Mouse (Mus musculus) hindbrain, embryonic 16.5 days (tissue): ENCODE results near the gene Bcl11a. TPM values are rescaled to one million over a fixed set of nuclear protein-coding genes. Genes with fewer than 3 reads are reported as not detected.

Experiments
- ATAC-seq: fragments of 200-750 bp; cut with Nextera tagmentation; 2 replicates; pipeline ENCODE4 v1.8.0; 2017; ENCODE audit warnings: moderate TSS enrichment, moderate library complexity
- H3K27ac ChIP-seq: fragments of 300-500 bp; sonication (generic); 2 replicates; pipeline ENCODE4 v1.5.1; 2014; ENCODE audit warnings: low read depth, mild to moderate bottlenecking, control low read depth, low read length, moderate library complexity
- H3K27me3 ChIP-seq: fragments of 300-500 bp; sonication (generic); replicated peaks from 2 replicates; pipeline ENCODE4 v1.6.1; 2014; ENCODE audit warnings: low read length; ENCODE audit not compliant: control insufficient read depth, insufficient read depth
- H3K36me3 ChIP-seq: fragments of 300-500 bp; sonication (generic); 2 replicates; pipeline ENCODE4 v1.6.1; 2014; ENCODE audit warnings: mild to moderate bottlenecking, low read length, moderate library complexity, mixed read lengths; ENCODE audit not compliant: control insufficient read depth, insufficient read depth
- H3K4me1 ChIP-seq: fragments of 300-500 bp; sonication (generic); 2 replicates; pipeline ENCODE4 v1.6.1; 2014; ENCODE audit warnings: low read depth, low read length; ENCODE audit not compliant: control insufficient read depth, insufficient read depth
- H3K4me2 ChIP-seq: fragments of 300-500 bp; sonication (generic); 2 replicates; pipeline ENCODE4 v1.6.1; 2014; ENCODE audit warnings: mild to moderate bottlenecking, low read length, control low read depth, moderate library complexity
- H3K4me3 ChIP-seq: fragments of 300-500 bp; sonication (generic); 2 replicates; pipeline ENCODE4 v1.5.1; 2014; ENCODE audit warnings: mild to moderate bottlenecking, low read length, control low read depth, moderate library complexity
- H3K9ac ChIP-seq: fragments of 300-500 bp; sonication (generic); 2 replicates; pipeline ENCODE4 v1.6.1; 2014; ENCODE audit warnings: low read depth, mild to moderate bottlenecking, control low read depth, low read length, moderate library complexity
- H3K9me3 ChIP-seq: fragments of 300-500 bp; sonication (generic); 2 replicates; pipeline ENCODE4 v1.6.1; 2014; ENCODE audit warnings: mild to moderate bottlenecking, low read length, moderate library complexity; ENCODE audit not compliant: control insufficient read depth
- WGBS: fragments of 180-500 bp; shearing (Covaris S2); extraction: QIAGEN DNeasy Blood & Tissue Kit; methylation state at CpG from one replicate; pipeline ENCODE4 v1.1.7; 2014; 5-methylcytosine and 5-hydroxymethylcytosine counted together
- polyA plus RNA-seq: library from polyadenylated mRNA; unstranded; fragments of >200 nt; fragmentation: Nextera tagmentation; extraction: Ambion mirVana; gene quantifications from 2 replicates; pipeline ENCODE4 v1.2.1, GENCODE M21; 2015

Gene Bcl11a
- polyA plus RNA-seq, 1 experiment from 2014 or later: 97.9 TPM

DNA sequence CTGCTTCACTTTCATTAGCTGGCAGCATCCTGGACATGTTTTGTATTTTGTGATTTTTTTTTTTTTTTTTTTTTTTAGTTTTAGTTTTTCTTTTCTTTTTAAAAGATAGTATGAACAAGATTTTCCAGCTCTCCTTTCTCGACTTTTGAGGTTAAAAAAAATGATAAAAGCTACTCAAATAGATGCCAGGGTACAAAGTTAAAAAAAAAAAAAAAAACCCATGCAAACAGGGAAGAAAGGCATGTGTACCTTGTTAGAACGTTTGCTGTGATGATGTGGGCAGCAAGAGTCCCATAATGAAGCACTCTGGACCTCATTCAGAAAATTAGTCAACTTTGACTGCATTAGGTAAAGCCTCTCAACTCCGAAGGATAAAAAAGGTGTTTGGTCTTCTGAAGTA lies 6.2 kb downstream of the Bcl11a start:
- Histone ChIP-seq H3K9ac (no peak overlapping the region), H3K36me3 (no peaks in the 10 kb centered on the region), H3K4me1 (peaks cover 3% of the 10 kb centered on the region), H3K27me3 (no peaks in the 10 kb centered on the region), H3K27ac (peak overlapping the region; percentile 64; the same call in 1 of the 2 replicates), H3K4me3 (peak overlapping the region; percentile 25), H3K9me3 (no peaks in the 10 kb centered on the region), H3K4me2 (peak overlapping the region; percentile 56)
- 50% methylated on average over 3 of the region's 3 CpGs for WGBS
- ATAC-seq: no peak

- no peak for ATAC-seq
Observed at GRCm38 (mm10) chr11:24084590-24084989, 6.7 kb downstream of the Bcl11a start.

GRCm38 (mm10) chr11:24085986-24086385 lies 8.1 kb downstream of the Bcl11a start:
- Histone ChIP-seq H3K4me3 (0 out of 2 replicates have a peak overlapping the region, but pooled peaks have one; percentile 1), H3K9me3 (no peaks in the 10 kb centered on the region), H3K36me3 (no peaks in the 10 kb centered on the region), H3K27ac (peak overlapping the region; percentile 74), H3K4me2 (peak overlapping the region; percentile 51), H3K9ac (peak overlapping the region; percentile 15; the same call in 1 of the 2 replicates), H3K4me1 (peaks cover 3% of the 10 kb centered on the region), H3K27me3 (no peaks in the 10 kb centered on the region)
- ATAC-seq: no peak
- WGBS: 43% methylated on average over 6 of the region's 6 CpGs

More at GRCm38 (mm10) chr11:24084590-24084989, 6.7 kb downstream of the Bcl11a start:
- Histone ChIP-seq H3K9me3 (no peaks in the 10 kb centered on the region), H3K36me3 (no peaks in the 10 kb centered on the region), H3K4me1 (peaks cover 3% of the 10 kb centered on the region), H3K4me3 (peak overlapping the region; percentile 25), H3K27me3 (no peaks in the 10 kb centered on the region), H3K4me2 (peak overlapping the region; percentile 49), H3K27ac (peak overlapping the region; percentile 60), H3K9ac (peak overlapping the region; percentile 12; the same call in 1 of the 2 replicates)
- WGBS: 46% methylated on average over 4 of the region's 4 CpGs

GRCm38 (mm10) chr11:24087069-24087468 lies 9.2 kb downstream of the Bcl11a start:
- no peaks in the 10 kb centered on the region for H3K9me3 ChIP-seq
- H3K27ac ChIP-seq: peak overlapping the region; percentile 74; the same call in 1 of the 2 replicates
- no peaks in the 10 kb centered on the region for H3K36me3 ChIP-seq
- no peak for ATAC-seq
- H3K4me1 ChIP-seq: peaks cover 7% of the 10 kb centered on the region
- H3K27me3 ChIP-seq: no peaks in the 10 kb centered on the region
- 61% methylated on average over 4 of the region's 4 CpGs for WGBS
- no peak overlapping the region for H3K9ac ChIP-seq
- peak overlapping the region; percentile 51 for H3K4me2 ChIP-seq
- no peak overlapping the region for H3K4me3 ChIP-seq

DNA sequence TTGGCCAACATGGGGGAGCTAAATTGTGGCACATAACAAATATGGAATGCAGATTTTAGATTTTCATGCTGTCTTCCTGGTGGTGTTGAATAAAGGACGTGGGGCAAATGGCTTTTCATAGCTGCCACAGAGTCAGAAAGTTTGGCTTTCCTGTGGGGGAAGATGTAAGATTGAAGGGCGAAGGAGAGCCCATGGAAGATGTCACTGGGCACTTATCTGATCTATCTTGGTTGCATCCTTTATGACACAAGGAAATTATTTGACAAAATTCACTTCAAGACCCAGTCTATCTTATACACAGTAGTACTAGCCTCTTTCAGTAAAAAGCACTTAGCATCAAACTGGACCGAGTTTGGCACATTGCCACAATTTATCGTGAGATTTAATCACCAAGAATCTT lies 12.6 kb downstream of the Bcl11a start:
- ATAC-seq: no peak
- Histone ChIP-seq H3K36me3 (no peaks in the 10 kb centered on the region), H3K27me3 (no peaks in the 10 kb centered on the region), H3K4me3 (no peak overlapping the region), H3K4me1 (peaks cover 20% of the 10 kb centered on the region), H3K9ac (peak overlapping the region; percentile 33; the same call in 1 of the 2 replicates), H3K4me2 (peak overlapping the region; percentile 51), H3K9me3 (no peaks in the 10 kb centered on the region), H3K27ac (0 out of 2 replicates have a peak overlapping the region, but pooled peaks have one; percentile 29)
- 67% methylated on average over 4 of the region's 4 CpGs for WGBS

DNA sequence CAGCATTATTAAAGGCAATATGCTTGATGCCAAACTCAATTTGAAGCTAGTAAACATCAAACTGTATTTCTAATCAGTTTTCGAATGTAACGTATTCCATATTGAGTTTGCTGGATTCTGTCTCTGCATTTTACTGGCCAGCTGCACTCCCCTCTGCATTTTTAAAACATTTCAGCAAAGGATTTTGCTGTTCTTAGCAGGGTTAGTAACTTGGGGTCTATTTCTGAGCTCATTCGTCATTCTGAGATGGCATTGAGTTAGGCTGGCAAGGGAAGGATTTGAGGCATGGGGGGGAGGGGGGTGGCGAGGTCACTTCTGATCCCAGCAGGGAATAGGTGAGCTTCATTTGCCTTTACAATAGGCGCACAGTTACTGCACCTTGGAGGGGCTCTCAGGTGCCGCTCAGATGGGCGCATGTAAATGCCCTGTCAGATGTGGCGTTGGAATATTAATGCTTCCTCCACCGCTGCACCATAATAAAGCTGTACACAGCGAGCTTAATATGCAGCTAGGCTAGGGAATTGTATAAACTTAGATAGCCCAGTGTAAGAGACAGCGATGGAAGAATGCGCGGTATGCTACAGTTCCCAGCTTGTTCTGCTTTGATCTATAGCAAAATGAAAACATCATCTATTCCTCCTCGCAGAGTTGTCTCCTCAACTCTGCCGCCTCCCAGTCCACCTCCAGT lies 13.7 kb downstream of the Bcl11a start:
- H3K4me2 ChIP-seq: peak overlapping the region; percentile 46
- no peaks in the 10 kb centered on the region for H3K27me3 ChIP-seq
- H3K36me3 ChIP-seq: no peaks in the 10 kb centered on the region
- ATAC-seq: peak; percentile 22; the same call in 1 of the 2 replicates
- H3K9me3 ChIP-seq: no peaks in the 10 kb centered on the region
- H3K4me3 ChIP-seq: peak overlapping the region; percentile 27
- peaks cover 23% of the 10 kb centered on the region for H3K4me1 ChIP-seq
- peak overlapping the region; percentile 6; the same call in 1 of the 2 replicates for H3K27ac ChIP-seq
- WGBS: 20% methylated on average over 15 of the region's 15 CpGs
- peak overlapping the region; percentile 47 for H3K9ac ChIP-seq

- H3K9me3 ChIP-seq: no peaks in the 10 kb centered on the region
- H3K27me3 ChIP-seq: no peaks in the 10 kb centered on the region
- 62% methylated on average over 3 of the region's 3 CpGs for WGBS
- peaks cover 29% of the 10 kb centered on the region for H3K4me1 ChIP-seq
- no peak overlapping the region; the same call in 1 of the 2 replicates for H3K9ac ChIP-seq
- peak overlapping the region; percentile 18 for H3K4me2 ChIP-seq
- ATAC-seq: no peak
- no peak overlapping the region for H3K4me3 ChIP-seq
- peak overlapping the region; percentile 10 for H3K27ac ChIP-seq
- no peaks in the 10 kb centered on the region for H3K36me3 ChIP-seq
Observed at GRCm38 (mm10) chr11:24092618-24093017, 14.8 kb downstream of the Bcl11a start.

DNA sequence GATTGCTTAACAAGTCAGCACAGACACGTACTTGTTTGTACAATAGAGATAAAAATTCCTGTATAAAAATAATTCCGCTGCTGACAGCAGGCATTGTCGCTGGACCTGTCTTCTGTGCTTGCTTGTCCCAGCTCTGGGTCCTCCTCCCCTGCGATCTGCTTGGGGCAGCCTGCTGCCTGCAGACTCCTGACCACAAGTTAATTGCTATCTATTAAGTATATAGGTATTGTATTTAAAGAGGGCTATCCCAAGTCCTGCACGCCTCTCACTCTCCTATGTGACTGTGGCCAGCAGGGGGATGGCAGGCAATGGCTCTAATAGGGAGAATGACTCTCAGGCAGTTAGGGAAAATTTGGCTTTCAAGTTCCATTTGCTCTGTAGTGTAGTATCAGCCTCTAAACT lies 16.2 kb downstream of the Bcl11a start:
- H3K27ac ChIP-seq: peak overlapping the region; percentile 44; the same call in 1 of the 2 replicates
- H3K4me1 ChIP-seq: peaks cover 34% of the 10 kb centered on the region
- WGBS: 49% methylated on average over 5 of the region's 5 CpGs
- H3K27me3 ChIP-seq: no peaks in the 10 kb centered on the region
- no peak overlapping the region for H3K4me3 ChIP-seq
- H3K9ac ChIP-seq: no peak overlapping the region; the same call in 1 of the 2 replicates
- 0 out of 2 replicates have a peak, but pooled peaks have one; percentile 34 for ATAC-seq
- H3K9me3 ChIP-seq: no peaks in the 10 kb centered on the region
- no peaks in the 10 kb centered on the region for H3K36me3 ChIP-seq
- H3K4me2 ChIP-seq: peak overlapping the region; percentile 14; the same call in 1 of the 2 replicates

- no peak for ATAC-seq
- no peak overlapping the region; the same call in 1 of the 2 replicates for H3K4me3 ChIP-seq
- H3K9me3 ChIP-seq: no peaks in the 10 kb centered on the region
- peak overlapping the region; percentile 50 for H3K9ac ChIP-seq
- no peaks in the 10 kb centered on the region for H3K36me3 ChIP-seq
- H3K4me1 ChIP-seq: peaks cover 42% of the 10 kb centered on the region
- peak overlapping the region; percentile 72 for H3K27ac ChIP-seq
- peak overlapping the region; percentile 46 for H3K4me2 ChIP-seq
- WGBS: 38% methylated on average over 9 of the region's 9 CpGs
- no peaks in the 10 kb centered on the region for H3K27me3 ChIP-seq
Observed at GRCm38 (mm10) chr11:24095236-24095635, 17.4 kb downstream of the Bcl11a start.
